Mouse (Mus musculus): ENCODE results near the gene Nr2e3. TPM values are rescaled to one million over a fixed set of nuclear protein-coding genes. Genes with fewer than 3 reads are reported as not detected.
"Not testable (repeated sequence)": the region's sequence is repeated elsewhere in the genome, so short reads cannot be mapped to it uniquely, and the experiment has no call there.

Nr2e3 gene
- total RNA-seq (2015) (not detected in 2 replicates), total RNA-seq (2017) (not detected in 2 replicates)

DNA sequence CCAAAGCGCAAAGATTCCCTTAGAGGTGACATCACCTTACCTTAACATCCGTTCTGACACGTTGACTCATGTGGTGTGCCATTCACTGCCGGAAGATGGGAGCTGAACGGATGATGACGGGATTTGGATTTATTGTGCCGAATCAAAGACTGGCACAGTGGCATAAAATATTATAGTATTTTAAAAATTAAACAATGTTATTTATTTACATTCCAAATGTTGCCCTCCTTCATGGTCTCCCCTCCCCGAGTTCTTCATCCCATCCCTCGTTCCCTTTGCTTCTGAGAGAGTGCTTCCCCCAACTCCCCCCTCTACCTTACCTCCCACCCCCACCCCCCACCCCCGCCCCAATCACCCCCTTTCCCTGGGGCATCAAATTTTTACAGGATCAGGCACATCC is at the start of gene Nr2e3:
Nr2e3 (minus strand) TSS at position 101 of the 400 bp plus-strand sequence.
- no peak for ATAC-seq (ENCODE audit: poor library complexity, severe bottlenecking)

DNA sequence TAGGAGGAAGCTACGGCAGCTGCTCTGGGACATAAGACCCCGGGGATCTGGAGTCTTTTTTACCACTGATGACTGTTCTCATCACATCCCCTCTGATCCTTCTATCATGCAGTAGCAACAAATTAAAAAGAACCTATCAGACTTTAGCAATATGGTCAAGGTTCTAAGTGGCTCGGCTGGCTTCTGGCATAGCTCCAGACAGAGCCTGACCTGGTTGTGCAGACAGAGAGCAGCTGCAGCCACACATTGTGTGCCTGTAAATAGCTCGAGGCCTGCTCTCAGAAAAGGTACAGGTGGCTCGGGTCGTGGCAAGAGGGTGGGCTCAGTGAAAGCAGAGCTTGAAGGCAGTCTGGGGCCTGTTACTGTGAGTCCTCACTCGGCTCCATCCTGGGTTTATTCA is 48.5 kb upstream of the Nr2e3 start:
- ATAC-seq (ENCODE audit: poor library complexity, severe bottlenecking), result no peak

DNA sequence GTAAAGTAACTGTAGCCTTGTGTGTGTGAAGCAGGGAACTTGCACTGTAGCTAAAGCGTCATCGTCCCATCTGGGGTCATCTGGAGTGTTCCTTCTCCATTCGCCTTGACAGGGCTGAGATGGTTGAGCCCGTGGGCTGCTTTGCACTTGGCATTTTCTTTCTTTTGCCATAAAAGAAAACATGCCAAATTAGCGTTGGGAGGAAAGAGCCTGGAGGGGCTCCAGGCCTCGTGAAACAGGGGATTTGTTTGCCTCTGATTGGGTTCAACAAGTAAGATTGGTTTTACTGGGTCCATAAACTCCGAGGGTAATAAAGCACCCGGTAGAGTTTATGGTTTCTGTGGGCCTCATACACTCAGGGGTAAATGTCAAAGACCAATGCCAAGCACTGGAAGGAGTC is 41.9 kb upstream of the Nr2e3 start:
- no peak for ATAC-seq (ENCODE audit: poor library complexity, severe bottlenecking)

DNA sequence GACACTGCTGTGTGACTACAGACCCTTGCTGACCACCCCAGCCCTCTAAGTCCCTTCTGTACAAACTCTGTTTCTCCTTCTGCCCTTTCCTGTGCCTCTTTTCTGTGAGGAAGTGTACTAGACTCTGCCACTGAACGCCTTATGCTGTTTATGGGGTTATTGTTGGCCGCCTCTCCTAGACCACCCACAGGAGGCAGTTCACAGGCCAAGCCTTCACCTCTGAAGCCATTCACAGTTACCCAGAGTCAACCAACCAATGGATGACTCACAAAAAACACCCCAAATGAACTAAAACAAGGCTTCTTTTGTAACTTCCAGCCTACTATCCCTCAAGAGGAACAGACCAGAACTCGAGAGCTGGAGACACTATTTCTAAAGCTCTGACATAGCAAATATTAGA is 41.0 kb upstream of the Nr2e3 start:
- ATAC-seq (ENCODE audit: poor library complexity, severe bottlenecking), result no peak

DNA sequence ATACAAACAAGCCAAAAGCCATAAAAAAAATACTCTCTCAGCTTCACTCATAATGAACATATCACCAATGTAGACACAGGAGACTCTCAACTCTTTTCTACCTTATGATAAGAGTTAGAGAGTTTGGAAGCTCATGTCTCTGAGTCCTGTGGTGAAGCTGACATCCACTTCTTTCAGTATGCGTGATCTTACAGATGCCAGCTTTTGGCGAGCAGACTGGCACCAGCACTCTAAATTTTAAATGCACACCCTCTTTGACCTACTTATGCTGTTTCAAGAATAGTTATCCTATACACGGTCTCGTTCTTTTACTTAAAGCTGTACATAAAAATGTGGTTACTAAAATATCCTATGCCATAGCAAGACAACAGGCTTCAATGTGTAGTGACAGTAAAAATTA is 37.3 kb upstream of the Nr2e3 start:
- no peak for ATAC-seq (ENCODE audit: poor library complexity, severe bottlenecking)

DNA sequence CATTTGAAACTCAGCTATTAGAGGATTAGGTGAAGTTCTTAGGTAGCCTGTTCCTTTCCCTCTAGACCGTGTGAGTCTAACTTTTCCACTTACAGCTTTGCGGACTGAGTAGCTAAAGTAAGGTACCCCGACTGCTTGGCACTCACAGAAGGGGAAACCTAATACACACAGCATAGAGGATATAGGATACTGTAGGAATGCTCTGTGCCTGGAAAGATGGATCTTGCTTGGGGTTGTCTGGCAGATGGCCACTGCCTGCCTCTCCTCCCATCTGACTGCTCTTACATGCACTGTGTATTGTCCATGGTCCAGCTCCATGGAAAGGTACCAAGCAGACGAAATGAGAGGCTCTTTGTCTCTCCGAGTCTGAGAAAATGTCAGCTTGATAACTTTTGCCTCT is 30.9 kb upstream of the Nr2e3 start:
- no peak for ATAC-seq (ENCODE audit: poor library complexity, severe bottlenecking)

DNA sequence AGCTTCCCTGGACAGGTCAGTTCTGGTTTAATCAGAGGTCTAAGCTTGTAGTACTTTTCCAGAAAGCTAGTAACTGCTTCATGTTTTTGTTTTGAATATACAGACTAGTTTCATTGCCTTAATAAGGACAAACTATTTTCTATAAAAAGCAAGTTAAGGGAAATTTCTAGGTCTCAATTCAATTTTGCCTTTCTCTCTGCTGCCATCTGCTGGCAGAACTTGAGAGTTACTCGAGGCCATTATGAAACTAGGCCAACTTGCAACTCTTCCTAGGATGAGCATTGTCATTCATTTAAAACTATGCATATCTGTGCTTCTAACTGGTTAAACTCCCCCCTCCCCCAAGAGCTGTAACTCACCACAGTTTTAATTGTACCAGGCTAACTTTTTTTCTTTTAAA is 29.4 kb upstream of the Nr2e3 start:
- ATAC-seq (ENCODE audit: poor library complexity, severe bottlenecking), result no peak

DNA sequence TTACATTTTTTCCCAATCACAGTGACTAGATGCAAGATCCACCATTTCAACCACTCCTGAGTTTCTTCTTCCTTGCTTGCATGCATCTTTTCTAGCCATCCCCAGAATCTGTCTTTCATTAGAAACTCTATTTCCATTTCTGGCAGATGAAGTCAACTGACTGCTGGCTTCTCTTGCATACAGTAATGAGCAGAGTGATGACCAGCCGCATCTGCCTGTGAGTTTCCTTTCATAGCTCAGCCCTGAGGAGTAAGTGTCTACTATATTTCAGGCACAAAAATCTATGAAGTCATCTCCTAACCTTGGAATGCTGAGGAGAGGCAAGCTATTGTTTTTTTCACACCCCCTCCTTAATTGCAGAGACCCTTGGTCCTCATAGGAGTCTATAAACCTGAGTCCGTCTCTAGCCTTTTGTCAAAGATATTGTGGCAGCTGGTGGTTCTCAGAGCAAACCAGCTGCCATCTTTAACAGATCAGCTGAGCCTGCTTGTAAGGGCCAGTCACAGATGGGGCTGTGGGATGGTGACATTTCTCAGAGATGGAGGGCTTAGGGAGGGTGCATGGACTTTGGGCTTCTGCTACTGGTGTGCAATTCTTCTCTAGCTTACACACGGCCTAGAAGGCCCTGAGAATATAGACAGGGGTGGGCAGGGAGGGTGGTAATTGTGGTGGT is 25.6 kb upstream of the Nr2e3 start:
- no peak for ATAC-seq (ENCODE audit: poor library complexity, severe bottlenecking)

DNA sequence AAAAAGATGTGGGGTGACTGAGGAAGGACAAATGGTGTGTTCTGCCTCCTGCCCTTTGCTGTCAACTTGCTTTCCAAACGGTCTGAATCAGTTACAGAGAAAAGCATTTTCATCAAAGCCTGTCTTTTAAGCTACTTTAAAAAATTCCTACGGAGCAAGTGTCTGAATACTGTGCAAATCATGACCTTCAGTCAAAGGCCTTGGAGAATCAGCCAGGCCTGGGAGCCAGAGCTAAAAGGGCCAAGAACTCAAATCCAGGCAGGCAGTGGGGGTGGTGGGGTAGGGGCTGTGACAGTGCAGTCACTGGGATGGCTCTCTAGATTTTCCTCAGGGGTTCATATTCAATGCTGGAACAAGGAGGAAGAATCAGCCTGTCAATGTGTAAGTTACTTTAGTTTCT is 20.7 kb upstream of the Nr2e3 start:
- ATAC-seq (ENCODE audit: poor library complexity, severe bottlenecking), result no peak

DNA sequence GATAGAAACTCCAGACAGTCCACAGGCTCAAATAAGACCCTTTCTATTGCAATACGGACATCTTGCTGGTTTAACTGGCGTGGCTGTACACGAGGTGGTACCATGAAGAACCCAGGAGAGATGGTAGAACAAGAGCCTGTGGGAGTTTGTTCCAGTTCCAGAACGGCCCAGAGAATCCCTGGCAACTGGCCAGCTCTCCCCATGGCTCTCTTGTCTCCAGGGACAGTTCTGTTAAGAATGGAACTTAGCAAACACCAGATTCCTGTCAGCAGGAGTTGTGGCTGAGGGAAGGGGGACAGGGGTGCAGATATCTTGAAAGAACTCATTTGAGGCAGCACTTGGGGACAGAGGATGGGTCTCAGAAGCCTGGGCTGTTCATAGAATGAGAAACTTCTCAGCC is 10.8 kb upstream of the Nr2e3 start:
- no peak for ATAC-seq (ENCODE audit: poor library complexity, severe bottlenecking)

DNA sequence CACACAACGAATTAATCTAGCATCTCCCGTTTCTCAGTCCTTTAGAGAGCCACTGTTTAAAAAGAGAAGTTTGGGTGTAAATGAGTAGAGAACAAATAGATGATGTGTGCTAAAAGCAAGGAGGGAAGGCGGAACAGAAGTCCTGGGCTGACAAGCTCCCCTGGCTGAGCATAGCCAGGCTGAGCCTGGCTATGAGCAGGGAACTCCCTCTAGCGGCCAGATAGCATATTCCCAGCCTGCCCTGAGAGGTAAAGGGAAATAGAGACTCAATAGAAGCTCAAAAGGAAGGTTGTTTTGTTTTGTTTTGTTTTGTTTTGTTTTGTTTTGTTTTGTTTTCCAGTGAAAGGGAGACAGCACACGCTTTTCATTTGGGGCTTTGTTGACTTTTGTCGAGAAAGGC is 8.9 kb upstream of the Nr2e3 start:
- ATAC-seq (ENCODE audit: poor library complexity, severe bottlenecking), result peak; percentile 56; the same call in 1 of the 2 replicates

DNA sequence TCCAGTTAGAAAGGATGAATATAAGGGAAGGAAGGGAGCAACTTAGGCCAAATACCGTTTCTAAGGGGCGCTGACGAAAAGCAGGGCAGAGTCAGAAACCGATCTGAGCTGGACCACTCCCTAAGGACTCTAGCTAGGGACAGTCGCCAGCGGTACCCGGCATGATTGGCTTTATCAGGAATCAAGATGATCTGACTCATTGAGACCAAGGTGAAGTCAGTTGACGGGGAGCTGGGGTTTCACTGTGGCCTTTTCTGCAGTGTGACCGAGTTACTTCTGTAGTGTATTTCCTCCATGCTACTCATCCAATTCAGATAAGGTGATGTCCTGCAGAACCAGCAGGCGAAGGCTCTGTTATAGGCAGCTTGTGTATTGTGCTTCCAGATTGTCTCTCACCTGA is 4.6 kb upstream of the Nr2e3 start:
- ATAC-seq (ENCODE audit: poor library complexity, severe bottlenecking), result no peak

DNA sequence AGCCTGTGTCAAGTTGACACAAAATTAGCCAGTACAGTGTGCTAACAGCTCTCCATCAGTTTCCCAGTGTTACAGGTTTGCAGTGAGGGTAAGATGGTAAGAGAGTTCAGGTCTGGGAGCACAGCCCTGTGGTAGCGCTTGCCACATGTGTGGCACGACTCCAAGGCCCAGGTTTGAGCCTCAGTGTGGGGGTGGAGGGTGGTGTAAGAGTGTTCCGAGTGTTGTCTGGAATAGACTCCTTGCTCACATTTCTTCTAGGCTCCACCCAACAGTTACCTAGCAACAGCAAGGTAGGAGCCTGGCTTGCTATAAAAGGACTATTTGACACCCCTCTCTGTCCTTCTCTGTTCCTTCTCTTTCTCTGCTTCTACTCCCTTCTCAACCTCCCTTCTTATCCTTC is 3.9 kb upstream of the Nr2e3 start:
- no peak for ATAC-seq (ENCODE audit: poor library complexity, severe bottlenecking)

DNA sequence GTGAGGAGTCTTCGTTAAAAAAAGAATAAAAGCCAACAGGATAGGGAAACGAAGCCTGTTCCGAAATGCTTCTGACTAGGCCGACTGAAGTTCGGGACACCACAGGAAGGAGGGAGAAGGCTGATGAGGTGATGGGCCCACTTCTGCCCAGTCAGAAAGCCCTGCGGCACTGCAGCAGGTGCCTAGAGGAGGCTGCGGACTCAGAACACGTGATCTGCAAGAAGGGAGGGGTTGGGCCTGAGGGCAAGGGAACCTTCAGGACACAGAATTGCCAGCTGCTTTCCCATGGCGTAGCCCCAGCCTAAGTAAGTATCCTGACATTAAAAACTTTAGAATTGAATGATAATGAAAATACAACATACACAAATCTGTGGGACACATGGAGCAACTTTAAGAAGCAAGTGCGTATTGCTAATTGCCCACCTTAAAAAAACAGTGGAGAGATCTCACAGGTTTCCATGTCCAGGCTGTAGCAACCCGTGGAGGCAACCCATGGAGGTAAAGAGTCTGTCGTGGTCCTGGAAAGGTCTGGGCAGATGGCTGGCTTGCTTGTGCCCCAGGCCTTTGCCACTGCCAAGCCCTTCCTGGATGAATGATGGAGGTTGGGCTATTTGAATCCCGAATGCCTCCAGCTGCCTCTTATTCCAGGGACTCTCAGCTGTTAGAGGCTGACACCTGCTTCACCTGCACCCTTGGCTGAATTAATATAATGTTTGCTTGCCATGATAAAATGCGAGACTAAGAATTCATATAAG is 919 bp upstream of the Nr2e3 start:
- ATAC-seq (ENCODE audit: poor library complexity, severe bottlenecking), result no peak

DNA sequence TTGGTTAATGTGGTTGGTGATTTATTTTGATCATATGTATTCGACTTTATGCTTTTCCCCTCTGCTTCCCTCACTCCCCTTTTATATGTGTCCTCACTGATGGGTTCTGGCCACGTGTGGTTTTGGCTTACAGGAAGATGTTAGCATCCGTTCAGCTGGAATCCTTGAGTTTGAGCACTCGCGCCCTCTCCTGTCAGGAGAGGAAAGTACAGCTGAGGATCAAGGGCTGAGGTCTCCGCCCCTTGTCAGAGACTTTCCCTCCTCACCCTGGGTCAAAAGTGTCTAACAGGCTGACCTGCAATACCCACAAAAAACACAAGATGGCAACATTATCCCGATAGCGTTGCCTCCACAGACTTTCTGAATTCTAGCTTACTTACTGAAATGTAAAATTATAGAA is 1.2 kb downstream of the Nr2e3 start:
- peak; percentile 83 for ATAC-seq (ENCODE audit: poor library complexity, severe bottlenecking)

DNA sequence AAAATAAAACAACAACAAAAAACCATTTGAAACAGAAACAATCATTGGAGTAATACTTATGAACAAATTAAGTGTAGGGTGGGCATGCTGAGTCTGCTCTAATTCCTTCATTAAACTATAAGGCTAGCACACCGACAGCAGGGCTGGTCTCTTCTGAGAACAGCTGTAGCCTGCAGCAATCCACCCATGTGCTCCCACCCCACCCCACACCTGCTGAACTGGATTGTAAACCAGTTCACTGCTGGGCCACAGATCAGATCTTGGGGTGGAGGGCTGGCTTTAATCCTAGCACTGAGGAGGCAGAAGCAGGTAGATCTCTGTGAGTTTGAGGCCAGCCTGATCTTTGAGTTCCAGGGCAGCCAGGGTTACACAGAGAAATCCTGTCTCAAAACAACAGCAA is 2.3 kb downstream of the Nr2e3 start:
- ATAC-seq (ENCODE audit: poor library complexity, severe bottlenecking), result not testable (repeated sequence)

DNA sequence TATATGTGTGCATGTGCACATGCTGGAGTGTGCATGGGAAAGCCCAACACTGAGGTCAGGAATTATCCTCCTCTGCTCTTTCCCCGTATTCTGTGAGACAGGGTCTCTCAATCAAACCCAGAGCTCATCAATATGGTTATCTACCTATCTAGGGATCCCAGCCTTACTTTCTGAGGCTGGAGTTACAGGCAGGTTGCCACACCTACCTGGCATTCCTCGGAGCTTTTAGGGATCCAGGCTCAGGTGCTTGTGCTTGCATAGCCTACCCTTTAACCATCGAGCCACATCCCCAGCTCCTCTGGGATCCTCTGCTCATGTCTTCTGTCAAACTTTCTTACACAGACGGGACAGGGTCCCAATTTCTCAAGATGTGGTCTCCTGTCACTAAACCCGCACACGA is 4.0 kb downstream of the Nr2e3 start:
- ATAC-seq (ENCODE audit: poor library complexity, severe bottlenecking), result no peak

DNA sequence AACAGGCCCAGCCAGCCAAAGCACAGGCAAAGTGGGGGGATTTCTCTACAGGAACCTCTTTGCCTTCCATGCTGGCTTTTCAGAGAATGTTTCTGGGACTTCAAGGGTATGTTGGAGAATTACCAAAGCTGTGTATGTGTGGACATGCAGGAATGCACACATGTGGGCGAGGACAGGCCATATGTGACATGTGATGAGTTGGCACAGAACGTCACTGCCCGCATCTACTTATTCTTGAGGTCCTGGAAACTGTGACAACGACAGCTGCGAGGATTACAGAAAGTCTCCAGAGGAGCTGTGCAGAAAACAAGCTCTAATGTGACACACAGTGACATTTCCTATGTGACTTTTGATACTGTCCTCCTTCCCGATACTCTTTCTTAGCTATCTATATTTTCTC is 4.8 kb downstream of the Nr2e3 start:
- ATAC-seq (ENCODE audit: poor library complexity, severe bottlenecking), result no peak

DNA sequence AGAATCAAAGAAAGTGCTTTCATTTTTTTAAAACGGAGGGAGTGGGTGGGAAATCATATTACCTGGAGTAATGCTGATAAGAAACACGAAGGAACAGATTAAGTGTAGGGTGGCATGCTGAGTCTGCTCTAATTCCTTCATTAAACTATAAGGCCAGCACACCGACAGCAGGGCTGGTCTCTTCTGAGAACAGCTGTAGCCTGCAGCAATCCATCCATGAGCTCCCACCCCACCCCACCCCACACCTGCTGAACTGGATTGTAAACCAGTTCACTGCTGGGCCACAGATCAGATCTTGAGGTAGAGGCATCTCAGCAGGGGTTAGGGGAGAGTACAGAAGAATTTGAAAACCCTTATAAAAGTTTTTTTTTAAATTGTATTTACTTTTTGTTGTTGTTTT is 5.3 kb downstream of the Nr2e3 start:
- ATAC-seq (ENCODE audit: poor library complexity, severe bottlenecking), result no peak

DNA sequence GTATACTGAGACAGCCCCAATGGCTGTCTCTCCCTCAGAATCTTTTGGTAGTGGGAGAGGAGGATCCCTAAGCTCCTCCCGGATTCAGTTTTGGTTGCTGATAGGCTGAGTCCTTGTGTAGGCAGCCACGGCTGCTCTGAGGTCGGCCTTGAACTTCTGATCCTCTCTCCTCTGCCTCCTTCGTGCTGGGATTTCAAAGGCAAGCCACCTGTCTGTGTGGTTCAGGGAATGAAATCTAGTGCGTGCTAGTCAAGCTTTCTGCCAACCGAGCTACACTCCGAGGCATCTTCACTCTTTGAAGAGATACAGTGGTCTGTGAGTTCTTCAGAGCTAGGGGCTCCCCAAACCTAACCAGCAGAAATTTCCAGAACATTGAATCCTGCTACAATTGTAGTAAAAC is 6.9 kb downstream of the Nr2e3 start:
- no peak for ATAC-seq (ENCODE audit: poor library complexity, severe bottlenecking)

DNA sequence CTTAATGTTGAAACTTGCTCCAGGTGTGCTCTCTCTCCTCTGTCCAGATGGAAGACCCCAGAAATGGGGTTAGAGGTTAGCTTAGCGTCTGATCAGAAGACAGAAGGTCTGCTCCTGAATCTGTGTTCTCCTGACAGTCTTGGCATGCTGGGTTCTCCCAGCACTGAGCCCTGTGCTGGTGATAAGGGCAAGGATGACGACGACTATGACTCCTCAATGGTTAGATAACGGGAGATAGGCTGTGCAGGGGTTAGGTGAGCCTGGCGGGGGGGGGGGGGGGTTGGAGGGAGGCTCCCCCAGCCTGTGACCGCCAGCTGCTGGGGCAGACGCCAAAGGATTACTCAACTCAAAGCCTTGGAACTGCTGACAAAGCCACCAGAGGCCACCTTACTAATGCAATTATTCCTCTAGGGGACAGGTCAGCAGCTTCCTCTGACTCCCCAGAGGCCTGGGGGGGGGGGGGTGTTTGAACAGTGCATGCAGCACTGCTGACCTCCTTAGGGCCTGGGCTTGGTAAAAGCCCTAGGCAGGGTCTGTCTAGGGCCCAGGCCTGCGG is 7.9 kb downstream of the Nr2e3 start:
- no peak for ATAC-seq (ENCODE audit: poor library complexity, severe bottlenecking)

DNA sequence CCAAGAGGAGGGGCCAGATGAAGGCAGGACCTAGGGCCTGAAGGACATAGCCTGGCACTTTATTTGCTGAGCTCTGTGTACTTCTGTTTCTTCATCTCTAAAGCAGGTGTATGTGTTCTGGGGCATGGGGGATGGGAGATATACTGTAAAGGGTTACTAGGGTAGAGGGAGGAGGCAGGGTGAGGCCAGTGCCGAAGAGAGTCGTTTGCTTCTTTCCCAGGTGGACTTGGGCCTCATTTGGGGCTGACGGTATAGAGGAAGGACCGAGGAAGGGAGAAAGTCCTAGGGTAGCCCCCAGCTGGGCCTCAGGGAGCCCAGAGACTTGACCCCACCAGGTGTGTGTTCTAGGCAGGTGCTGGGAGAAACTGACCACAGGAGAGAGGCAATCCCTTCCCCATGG is 8.5 kb downstream of the Nr2e3 start:
- ATAC-seq (ENCODE audit: poor library complexity, severe bottlenecking), result no peak
